Mouse (Mus musculus): ENCODE results near the gene Nt5c2.

- TF ChIP-seq FLI1 (IDR thresholded peaks at IDR 0.05; ENCODE audit: low read length), result no peak
- TF ChIP-seq GATA1 (IDR thresholded peaks at IDR 0.05; ENCODE audit: borderline replicate concordance, low read length), result no peak
Measured at GRCm38 (mm10) chr19:47057684-47058083, 42.7 kb upstream of the Nt5c2 start.
